Mouse (Mus musculus) urinary bladder, adult 2 months (tissue): ENCODE data around the gene Pdzd7. TPM values are rescaled to one million over a fixed set of nuclear protein-coding genes. Genes with fewer than 3 reads are reported as not detected.
A peak's percentile ranks its signal among the peaks of the same experiment; 100 is the strongest.

Experiments used
- DNase-seq: peaks from one replicate; pipeline ENCODE4 v3.0.0; 2022; ENCODE audit warnings: low spot score
- polyA plus RNA-seq: library from polyadenylated mRNA; depleted of rRNA; stranded (reverse); fragments of >200 nt; gene quantifications from 2 replicates; pipeline ENCODE4 v1.2.3, GENCODE M21; 2012

The Pdzd7 gene
- polyA plus RNA-seq, 1 experiment: 1.1 TPM

GRCm38 (mm10) chr19:45012636-45013035 lies 32.9 kb downstream of the Pdzd7 start:
- DNase-seq: no peak

GRCm38 (mm10) chr19:45012219-45012618 lies 33.3 kb downstream of the Pdzd7 start:
- DNase-seq: no peak

- no peak for DNase-seq
These were observed 34.9 kb downstream of the Pdzd7 start for GRCm38 (mm10) chr19:45010646-45011045.

DNA sequence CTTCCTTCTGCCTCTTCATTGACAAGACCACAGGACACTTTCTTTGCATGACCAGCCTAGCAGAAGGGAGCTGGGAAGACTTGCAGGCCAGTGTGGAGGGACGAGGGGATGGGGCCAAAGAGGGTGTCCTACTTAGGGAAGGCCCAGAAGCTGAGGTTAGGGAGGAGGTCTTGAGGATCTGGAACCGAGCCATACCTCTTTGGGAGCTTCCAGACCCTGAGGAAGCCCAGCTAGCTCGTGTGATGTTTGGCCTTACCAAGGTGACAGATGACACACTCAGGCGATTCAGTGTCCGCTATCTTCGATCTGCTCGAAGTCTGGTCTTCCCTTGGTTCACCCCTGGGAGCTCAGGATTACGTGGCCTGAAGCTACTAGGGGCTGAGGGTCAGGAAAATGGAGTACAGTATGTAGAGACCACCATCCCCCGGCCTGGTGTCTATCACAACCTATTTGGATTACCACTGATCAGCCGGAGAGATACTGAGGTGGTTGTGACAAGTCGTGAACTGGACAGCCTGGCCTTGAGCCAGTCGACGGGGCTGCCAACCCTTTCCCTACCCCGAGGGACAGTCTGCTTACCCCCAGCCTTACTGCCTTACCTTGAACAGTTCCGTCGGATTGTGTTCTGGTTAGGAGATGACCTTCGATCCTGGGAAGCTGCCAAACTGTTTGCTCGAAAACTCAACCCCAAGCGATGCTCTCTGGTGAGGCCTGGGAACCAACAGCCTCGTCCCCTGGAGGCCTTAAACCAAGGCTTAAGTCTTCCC lies 37.9 kb downstream of the Pdzd7 start:
- no peak for DNase-seq

DNA sequence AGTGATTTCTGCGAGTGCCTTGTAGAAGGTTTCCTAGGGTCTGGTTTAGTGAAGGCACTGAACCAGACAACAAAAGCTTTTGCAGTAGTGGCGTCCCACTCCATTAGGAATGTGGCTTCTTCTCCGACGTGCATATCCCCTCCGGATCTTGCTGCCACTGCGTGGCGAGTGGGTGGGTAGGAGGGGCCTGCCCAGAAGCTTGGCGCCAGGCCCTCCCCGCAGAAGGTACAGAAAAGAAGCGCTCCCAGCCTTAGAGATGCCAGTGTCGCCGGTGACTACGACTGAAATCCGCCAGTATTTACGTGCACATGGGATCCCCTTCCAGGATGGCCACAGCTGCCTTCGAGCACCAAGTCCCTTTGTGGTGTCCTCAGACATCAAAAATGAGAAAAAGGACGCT lies 38.5 kb downstream of the Pdzd7 start:
- no peak for DNase-seq

GRCm38 (mm10) chr19:45005957-45006712 lies 39.4 kb downstream of the Pdzd7 start, which contains the start of gene Mrpl43:
Gene Mrpl43, minus strand, starts transcription at chr19:45006442.
- DNase-seq: peak; percentile 95

DNA sequence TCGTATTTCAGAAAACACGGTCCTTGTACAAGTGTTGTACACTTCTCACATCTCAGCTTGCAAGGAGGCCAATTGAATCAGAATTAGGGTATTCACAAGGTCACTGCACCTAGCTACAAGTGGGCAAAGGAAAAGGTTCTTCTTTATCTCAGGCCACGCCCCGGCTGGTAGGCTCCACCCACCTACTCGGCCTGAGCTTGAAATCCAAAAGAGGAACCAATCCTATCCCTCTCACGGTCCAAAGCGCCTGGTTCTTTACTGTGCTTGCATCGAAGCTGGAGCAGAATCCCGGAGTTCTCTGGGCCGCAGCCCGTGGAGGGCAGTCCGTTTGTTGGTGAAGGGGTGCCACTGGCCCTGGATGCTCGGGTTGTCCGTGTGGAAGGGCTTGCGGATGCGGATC lies 40.1 kb downstream of the Pdzd7 start, which contains the start of gene Twnk:
Gene Twnk, plus strand, starts transcription at position 220 of the 400 bp plus-strand sequence.
- DNase-seq: no peak

DNA sequence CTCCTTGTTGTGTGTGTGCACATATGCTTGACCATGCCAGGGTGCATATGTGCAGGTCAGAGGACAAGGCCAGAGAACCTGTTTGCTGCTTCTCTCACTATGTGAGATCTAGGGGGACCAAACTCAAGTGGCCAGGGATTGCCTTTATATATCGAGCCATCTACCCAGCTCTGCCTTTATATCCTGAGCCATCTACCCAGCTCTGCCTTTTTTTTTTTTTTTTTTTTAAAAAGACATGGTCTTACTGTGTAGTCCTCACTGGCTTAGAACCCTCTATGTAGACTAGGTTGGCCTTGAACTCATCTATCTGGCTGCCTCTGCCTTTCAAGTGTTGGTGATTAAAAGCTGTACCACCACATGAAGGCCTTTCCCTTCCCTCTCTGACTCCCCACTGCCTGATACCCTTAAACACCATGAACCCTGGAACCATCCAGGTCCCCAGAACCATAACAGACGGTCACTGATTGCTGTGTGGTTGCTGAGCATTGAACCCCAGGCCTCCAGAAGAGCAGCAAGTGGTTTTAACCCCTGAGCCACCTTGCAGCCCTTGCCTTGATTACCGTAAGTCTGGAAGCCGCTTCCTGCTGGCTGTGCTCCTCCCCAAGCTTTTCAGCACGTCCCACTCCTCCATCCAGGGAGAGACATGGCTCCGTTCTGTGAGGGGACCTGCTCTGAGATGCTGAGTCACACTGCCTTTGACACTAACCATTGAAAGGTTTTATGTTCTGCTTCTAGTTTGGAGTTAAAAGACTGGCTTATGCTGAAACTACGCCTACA lies 41.6 kb downstream of the Pdzd7 start:
- DNase-seq: no peak

DNA sequence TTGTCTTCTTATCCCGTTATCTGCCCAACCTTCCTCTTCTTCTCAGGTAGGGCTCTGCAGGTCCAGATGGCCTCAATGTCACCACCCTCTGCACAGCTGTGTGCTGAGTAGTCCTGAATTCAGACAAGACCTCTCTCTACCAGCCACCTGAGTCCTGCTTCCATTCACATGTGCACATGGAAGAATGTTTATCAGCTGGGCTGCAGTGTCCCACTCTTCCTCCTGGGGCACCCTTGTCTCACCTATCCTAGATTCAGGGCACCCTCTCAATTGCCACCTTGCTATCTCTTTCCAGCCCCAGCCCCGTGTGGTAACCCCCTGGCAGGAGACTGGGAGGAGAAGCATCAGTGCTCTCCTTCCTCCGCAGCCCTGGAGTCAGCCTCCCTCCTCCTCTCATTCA lies 43.2 kb downstream of the Pdzd7 start:
- no peak for DNase-seq

DNA sequence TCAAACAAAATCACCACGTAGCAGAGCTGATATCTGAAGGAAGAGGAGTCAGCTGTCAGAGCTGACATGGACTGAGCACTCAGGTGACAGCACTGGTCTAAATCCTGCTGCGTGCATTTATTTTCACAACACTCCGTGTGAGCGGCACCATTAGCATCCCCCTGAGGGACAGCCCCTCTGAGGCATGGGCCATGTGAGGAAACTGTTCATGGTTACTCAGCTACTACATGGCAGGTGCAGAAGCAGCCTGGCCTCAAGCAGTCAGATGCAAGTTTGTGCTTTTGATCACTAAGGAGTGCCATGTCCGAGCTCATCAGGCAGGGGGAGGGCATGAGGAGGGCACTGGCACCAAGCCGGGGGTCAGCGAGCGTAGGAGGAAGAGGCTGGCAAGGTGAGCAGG lies 45.9 kb downstream of the Pdzd7 start:
- no peak for DNase-seq

DNA sequence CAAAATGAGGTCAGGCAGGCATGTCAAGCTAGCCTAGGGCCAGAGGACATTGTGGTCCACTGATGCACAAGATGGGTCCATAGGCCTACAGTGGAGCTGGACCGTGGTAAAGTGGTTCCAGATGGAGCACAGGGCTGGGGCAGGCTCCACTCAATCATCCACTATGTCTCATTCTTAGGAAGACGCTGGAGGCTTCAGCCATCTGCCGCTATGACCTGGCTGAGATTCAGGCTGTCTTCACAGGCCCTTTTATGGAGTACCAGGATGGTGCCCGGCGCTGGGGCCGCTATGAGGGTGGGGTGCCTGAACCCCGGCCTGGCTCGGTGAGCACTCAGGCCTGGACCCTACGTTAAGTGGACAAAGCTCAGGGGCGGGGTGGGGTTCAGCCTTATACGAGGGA lies 47.7 kb downstream of the Pdzd7 start:
- DNase-seq: peak; percentile 18

DNA sequence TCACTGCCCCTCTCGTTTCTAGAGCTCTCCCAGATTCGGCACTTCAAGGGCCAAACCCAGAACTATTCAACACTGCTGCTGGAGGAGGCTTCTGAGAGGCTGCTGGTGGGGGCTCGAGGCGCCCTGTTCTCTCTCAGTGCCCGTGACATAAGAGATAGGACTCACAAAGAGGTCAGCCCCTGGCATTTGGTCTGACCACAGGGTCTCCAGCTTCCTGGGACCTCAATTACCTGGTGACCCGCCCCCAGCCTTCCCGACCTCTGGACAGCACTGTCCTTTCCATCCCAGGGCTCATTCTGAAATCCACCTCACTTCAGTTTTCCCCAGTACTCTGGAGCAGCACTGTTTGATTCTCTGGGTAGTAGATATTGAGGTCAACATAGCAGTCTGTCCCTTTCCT lies 52.8 kb downstream of the Pdzd7 start:
- no peak for DNase-seq

- DNase-seq: no peak
These were observed 53.3 kb downstream of the Pdzd7 start for GRCm38 (mm10) chr19:44992246-44992645.

GRCm38 (mm10) chr19:44991031-44991430 lies 54.5 kb downstream of the Pdzd7 start:
- DNase-seq: no peak

DNA sequence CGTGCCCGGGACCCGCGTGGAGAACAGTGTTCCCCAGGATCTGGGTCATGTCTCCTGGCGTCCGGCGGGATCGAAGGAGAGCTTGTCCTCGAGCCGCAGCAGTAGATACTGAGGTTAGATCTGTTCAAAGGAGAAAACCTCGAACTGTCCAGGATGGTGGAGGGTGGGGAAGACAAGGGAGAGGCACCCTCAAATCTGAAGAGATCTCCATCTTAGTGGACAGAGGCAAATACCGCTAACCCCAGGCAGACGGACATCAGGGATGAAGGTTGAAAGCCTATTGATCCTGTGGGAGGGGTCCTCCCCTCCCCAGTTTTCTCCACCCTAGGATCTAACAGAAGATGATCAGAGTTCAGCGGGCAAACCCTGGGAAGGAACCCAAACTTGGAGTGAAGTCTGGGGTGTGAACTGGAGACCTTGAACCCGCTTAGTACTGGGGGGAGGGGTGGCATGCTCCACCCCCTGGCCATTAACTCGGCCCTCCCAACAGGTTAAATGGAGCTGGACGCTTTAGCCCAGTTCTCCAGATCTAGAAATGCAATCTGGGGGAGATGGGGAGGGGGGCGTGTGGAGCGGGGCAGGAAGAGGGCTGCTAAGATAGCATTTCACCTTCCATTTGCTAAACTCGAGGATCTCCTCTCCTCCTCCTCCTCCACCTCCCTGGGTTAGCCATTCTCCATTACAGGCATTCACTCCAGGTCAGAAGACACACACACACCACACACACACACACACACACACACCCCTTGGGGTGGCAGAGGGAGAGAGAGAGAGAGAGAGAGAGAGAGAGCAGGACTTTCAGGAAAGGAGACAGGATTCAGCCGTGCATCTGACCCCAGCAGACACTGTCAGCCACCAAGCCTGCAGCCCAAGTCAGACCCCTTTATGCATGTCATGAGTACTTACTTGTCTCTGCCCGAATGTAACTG lies 55.7 kb downstream of the Pdzd7 start:
- no peak for DNase-seq

- no peak for DNase-seq
These were observed 56.5 kb downstream of the Pdzd7 start, which contains the start of gene Sema4g for GRCm38 (mm10) chr19:44988831-44989566. Gene Sema4g, plus strand, starts transcription at chr19:44989101.

DNA sequence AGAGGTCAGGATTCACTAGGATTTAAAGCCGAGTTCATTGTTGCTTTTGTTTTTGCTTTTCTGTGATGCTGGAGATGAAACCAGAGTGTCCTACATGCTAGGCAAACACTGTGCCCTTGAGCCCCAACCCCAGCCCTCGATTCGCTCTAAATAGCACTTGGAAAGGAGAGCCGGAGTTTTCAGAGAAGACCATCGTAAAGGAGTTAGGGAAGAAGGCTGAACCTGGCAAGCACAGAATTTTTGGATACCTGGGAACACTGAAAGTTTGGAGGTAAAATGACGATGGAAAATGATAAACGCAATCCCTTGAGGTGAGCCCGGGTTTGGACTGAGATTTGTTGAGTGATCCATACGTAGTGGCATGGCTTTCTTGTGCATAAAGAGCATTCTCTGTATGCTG lies 57.2 kb downstream of the Pdzd7 start:
- DNase-seq: no peak

DNA sequence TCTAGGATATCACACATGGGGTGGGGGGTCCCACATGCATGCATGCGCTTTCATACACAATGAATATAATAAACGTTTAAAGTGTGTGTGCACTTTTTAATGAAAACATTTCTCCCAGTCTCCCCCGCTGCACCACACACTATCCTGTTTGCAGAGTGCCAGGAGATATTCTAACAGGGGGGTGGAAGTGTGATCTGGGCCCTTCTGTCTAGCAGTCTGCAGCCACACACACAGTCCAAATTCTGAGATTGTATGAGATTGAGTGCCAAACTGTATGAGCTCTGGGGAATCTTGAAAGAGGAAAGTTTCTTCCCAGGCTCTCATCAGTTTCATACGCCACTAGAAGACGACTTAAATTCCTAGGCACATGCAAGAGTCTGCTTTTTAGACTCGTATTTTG lies 57.7 kb downstream of the Pdzd7 start:
- DNase-seq: no peak

DNA sequence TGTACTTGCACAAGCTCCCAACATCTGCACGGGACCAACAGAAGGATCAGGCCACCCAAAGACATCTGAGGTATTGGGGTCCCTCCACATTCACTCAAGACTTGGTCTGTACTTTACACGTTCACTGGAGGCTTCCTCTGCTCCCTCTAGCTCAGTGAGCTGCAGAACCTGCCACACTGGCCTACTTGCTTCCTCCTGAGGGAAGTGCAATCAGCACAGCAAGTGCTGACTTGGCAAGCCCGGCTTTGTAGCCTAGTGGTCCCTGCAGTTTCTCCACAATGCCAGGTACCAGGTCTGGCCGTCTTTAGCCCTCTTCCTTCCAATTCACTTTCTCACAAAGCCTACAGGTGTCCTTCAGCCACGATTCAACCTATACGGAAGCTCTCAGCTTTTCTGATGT lies 58.5 kb downstream of the Pdzd7 start:
- DNase-seq: no peak
